Mouse (Mus musculus) bone marrow, adult 2 months (tissue): ENCODE measurements at regions not wholly inside any gene's neighbourhood (a gene's known extent, or its start where the extent isn't known, plus 50 kb on each side); places are given as distances from the start of the nearest gene placed in this dataset.

Source experiments
- H3K27ac ChIP-seq: fragments of 200-500 bp; 2 replicates; pipeline ENCODE4 v1.5.1; 2012; ENCODE audit warnings: low read depth, mild to moderate bottlenecking, control low read depth, inconsistent platforms, low read length; ENCODE audit not compliant: control insufficient read depth, poor library complexity, insufficient read depth
- H3K4me1 ChIP-seq: fragments of 200-500 bp; 2 replicates; pipeline ENCODE4 v1.6.1; 2011; ENCODE audit warnings: low read length; ENCODE audit not compliant: control insufficient read depth, insufficient read depth
- H3K4me3 ChIP-seq: fragments of 200-500 bp; replicated peaks from 2 replicates; pipeline ENCODE3; 2011; ENCODE audit warnings: mild to moderate bottlenecking, low read depth, low read length, control low read depth; ENCODE audit not compliant: control insufficient read depth
- CTCF ChIP-seq: fragments of 200-500 bp; IDR thresholded peaks from 2 replicates; pipeline ENCODE4 v1.5.1; 2011; ENCODE audit warnings: low read length, control low read depth; ENCODE audit not compliant: control insufficient read depth, insufficient read depth
- POLR2A ChIP-seq: fragments of 200-500 bp; IDR thresholded peaks from 2 replicates; pipeline ENCODE4 v1.6.1; 2011; ENCODE audit warnings: low read depth, mild to moderate bottlenecking, control low read depth, low read length, borderline replicate concordance; ENCODE audit not compliant: control insufficient read depth
- WGBS: fragments of 180-500 bp; shearing (Covaris S2); methylation state at CpG from one replicate; pipeline ENCODE4 v1.1.7; 2018; 5-methylcytosine and 5-hydroxymethylcytosine counted together

DNA sequence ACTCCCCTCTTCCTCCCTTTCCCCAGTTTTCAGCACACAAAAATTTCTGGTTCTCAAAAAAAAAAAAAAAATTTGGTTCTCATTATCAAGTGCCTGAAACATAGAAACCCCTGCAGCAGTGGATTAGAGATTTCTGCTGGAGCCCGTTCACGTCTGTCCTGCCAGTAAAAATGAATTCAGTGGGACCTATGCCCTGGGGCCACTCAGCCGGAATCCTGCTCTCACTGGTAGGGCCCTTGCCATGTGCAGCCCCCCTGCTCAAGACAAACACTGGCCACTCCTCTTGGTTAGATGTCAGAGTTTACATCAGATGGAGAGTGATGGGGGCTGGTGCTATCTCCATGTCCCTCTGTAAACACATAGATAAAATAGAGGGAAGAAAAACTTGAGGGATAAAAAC is 108.0 kb downstream of the Atp23 start:
- TF ChIP-seq CTCF (no peak), POLR2A (no peak)
- no peak overlapping the region for H3K4me3 ChIP-seq
- WGBS, result 54% methylated on average over 3 of the region's 3 CpGs
- H3K4me1 ChIP-seq, result no peaks in the 10 kb centered on the region
- H3K27ac ChIP-seq, result no peak overlapping the region

DNA sequence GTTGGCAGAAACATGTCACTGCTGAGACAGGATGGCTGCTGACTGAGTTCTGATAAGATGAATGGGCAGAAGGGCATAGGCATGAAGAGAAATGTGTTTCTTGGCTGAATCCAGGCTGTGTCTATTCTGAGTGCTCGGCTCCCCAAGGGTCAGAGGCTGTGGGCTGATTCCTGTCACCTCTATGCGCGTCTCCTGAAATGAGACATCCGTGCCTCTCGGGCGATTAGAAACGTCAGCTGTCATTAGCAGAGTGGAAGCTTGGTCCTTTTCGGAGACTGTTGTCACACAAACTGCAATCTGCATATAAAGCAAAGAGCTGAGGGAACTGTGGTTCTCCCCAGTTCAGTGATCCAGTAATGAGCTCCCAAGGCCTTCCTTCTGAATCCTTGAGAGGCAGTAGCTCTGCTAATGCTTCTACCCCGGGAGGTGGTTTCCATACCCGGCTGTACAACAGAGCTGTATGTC is 108.8 kb downstream of the Atp23 start:
- H3K4me1 ChIP-seq, result no peaks in the 10 kb centered on the region
- 81% methylated on average over 10 of the region's 10 CpGs for WGBS
- TF ChIP-seq CTCF, result no peak
- no peak for TF ChIP-seq POLR2A
- no peak overlapping the region for H3K27ac ChIP-seq
- no peak overlapping the region for H3K4me3 ChIP-seq

DNA sequence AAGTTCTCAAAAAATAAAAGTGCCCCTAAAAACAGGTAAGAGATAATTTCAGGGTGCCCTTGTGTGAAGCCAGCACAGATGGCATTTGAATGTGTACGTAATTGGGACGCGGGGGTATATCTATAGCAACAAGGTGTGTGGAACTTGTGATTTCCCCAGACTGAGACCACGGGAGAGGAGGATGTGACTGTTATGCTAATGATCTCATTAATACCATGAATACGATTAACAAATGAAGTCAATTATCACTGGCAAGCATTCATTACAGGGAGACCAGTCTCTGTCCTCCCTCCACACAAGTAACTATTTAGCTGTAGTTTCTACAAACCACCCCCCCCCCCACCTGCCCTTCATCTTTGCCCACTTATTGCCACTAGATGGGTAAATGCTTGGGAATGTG is 112.9 kb downstream of the Atp23 start:
- TF ChIP-seq POLR2A (no peak), CTCF (no peak)
- Histone ChIP-seq H3K4me3 (no peak overlapping the region), H3K4me1 (no peaks in the 10 kb centered on the region), H3K27ac (no peak overlapping the region)
- 86% methylated on average over 5 of the region's 5 CpGs for WGBS

DNA sequence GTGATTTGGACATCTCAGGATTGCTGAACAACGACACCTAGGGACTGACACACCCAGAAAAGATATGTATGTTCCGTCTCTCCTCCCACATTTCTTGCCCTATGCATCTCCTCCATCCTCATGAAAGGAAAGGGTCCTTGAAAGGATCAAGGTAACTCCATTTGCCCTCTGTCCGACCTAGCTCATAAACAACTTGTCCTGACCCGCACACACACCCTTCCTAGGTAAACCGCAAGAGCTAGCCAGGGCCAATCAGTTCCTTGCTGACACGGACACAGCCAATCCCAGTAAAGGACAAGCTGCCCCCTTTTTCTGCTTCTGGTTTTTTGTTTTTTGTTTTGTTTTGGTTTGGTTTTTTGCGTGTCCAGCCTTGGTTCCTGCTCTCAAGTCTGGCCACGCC is 118.0 kb downstream of the Atp23 start:
- no peak overlapping the region for H3K27ac ChIP-seq
- 84% methylated on average over 8 of the region's 8 CpGs for WGBS
- TF ChIP-seq CTCF, result no peak
- no peak for TF ChIP-seq POLR2A
- no peaks in the 10 kb centered on the region for H3K4me1 ChIP-seq
- no peak overlapping the region for H3K4me3 ChIP-seq

DNA sequence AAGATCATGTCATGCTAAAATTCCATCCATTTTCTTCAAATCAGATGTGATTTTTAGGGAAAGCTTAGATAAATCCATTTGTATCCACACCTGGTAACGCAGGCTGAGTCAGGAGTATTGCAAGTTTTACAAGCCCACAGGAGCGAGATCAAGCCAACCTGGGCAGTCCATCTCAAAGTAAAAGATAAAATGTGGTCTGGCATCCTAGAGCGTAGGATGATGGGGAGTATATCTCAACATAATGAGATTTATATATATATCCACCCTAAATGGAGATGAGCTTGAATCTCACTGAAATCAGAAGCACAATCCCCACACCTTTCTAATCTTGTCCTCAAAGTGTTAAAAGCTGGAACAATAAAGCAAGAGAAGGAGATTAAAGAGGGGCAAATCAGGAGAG is 124.6 kb downstream of the Atp23 start:
- Histone ChIP-seq H3K4me1 (no peaks in the 10 kb centered on the region), H3K4me3 (no peak overlapping the region), H3K27ac (no peak overlapping the region)
- TF ChIP-seq POLR2A (no peak), CTCF (no peak)
- WGBS, result 74% methylated on average over 3 of the region's 3 CpGs

DNA sequence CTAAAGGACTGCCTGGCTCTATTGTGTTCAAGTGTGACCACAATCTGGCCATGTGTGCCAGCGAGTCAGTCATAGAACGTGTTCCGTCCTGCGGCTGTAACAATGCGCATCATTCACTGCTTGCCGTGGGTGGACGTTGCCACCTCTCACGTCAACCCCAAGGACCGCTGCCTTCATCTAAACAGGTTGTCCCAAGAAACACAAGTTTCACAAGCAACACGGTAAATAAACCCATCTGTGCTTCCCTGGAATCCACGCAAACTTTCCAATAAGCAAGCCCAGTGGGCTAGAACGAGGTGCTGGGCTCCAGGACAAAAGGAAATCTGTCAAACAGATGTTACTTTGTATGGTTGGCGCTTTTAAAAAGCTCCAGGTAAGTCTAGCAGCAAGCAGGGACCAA is 125.2 kb downstream of the Atp23 start:
- 78% methylated on average over 13 of the region's 13 CpGs for WGBS
- H3K4me3 ChIP-seq, result no peak overlapping the region
- no peak overlapping the region for H3K27ac ChIP-seq
- TF ChIP-seq POLR2A, result no peak
- TF ChIP-seq CTCF, result no peak
- no peaks in the 10 kb centered on the region for H3K4me1 ChIP-seq

DNA sequence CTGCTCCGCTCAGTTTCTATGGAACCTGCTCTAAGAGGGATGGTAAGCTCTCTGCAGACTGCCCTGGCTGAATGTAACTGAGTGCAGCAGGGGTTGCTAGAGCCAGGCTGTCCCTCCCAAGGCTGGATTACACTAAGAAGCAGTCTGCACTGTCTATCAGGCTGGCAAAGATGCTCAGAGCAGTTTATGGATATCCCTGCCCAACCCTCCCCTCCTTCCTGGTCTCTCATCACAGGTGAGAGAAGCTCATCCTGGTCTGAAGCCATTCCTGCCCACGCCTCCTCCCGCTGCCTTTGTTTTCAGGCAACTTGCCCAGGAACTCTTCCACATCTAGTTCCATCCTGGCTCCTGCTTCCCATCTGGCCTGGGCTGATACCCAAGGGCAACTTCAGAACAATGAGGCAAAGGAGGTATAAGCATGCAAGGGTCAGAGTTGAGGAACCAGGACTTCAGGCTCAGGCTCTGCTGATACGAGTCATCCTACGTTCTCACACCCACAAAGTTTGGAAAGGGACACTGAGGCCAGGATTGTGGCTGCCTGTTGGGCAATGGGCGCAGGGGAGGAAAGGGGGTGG is 130.6 kb downstream of the Atp23 start:
- no peaks in the 10 kb centered on the region for H3K4me1 ChIP-seq
- no peak overlapping the region for H3K4me3 ChIP-seq
- H3K27ac ChIP-seq, result no peak overlapping the region
- WGBS, result 80% methylated on average over 6 of the region's 6 CpGs
- no peak for TF ChIP-seq CTCF

DNA sequence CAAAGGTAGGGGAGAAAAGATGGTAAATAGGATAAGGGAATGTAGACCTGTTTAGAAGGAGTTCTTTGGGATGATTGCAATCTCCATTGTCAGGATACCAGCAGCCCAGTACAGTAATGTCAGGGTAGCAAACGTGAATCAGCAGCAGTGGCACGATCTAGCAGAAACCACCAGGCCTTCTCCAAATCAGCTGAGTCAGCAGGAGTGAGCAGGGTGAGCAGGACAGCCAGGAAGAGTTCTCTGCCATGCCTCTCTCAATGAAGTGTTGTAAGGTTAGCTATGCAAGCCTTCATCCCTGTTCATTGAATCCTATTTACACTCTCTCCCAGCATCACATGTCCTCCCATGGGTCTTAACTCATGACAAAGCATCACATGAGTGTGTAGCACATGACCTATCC is 135.5 kb downstream of the Atp23 start:
- 66% methylated on average over 2 of the region's 2 CpGs for WGBS
- no peak overlapping the region for H3K27ac ChIP-seq
- TF ChIP-seq POLR2A (no peak), CTCF (no peak)
- H3K4me3 ChIP-seq, result no peak overlapping the region
- H3K4me1 ChIP-seq, result no peaks in the 10 kb centered on the region

DNA sequence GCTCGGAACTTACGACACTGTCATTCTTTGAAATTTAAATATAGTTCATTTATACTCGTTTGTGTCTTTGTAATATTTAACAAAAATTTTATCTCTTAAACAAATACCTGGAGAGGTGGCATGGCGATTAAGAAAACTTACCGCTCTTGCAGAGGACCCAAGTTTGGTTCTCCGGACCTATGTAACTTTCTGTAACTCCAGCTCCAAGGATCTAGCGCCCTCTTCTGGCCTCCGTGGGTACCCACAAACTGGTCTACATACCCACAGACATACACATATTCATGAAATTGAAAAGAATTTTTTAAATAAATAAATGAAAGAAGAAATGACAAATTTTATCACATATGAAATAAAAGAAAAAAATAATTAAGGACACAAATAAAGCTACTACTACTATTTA is 136.4 kb downstream of the Atp23 start:
- Histone ChIP-seq H3K27ac (no peak overlapping the region), H3K4me1 (no peaks in the 10 kb centered on the region), H3K4me3 (no peak overlapping the region)
- TF ChIP-seq POLR2A, result no peak
- TF ChIP-seq CTCF, result no peak
- 70% methylated on average over 8 of the region's 8 CpGs for WGBS
